Mouse (Mus musculus) hindbrain, postnatal 0 days (tissue): ENCODE measurements at regions not wholly inside any gene's neighbourhood (a gene's known extent, or its start where the extent isn't known, plus 50 kb on each side); places are given as distances from the start of the nearest gene placed in this dataset.

Experiments used
- ATAC-seq: fragments of 200-750 bp; cut with Nextera tagmentation; 2 replicates; pipeline ENCODE4 v1.8.0; 2017; ENCODE audit warnings: mild to moderate bottlenecking, moderate TSS enrichment, moderate library complexity
- DNase-seq: peaks from one replicate; pipeline ENCODE4 v3.0.0-alpha.2; 2015; ENCODE audit warnings: low spot score
- H3K27ac ChIP-seq: fragments of 300-500 bp; sonication (generic); 2 replicates; pipeline ENCODE4 v1.5.1; 2014; ENCODE audit warnings: mild to moderate bottlenecking
- H3K27me3 ChIP-seq: fragments of 300-500 bp; sonication (generic); 2 replicates; pipeline ENCODE4 v1.6.1; 2014; ENCODE audit warnings: low read length, mixed read lengths; ENCODE audit not compliant: insufficient read depth
- H3K36me3 ChIP-seq: fragments of 300-500 bp; sonication (generic); 2 replicates; pipeline ENCODE4 v1.6.1; 2014; ENCODE audit warnings: low read length, mixed read lengths; ENCODE audit not compliant: insufficient read depth
- H3K4me1 ChIP-seq: fragments of 300-500 bp; sonication (generic); 2 replicates; pipeline ENCODE4 v1.6.1; 2014; ENCODE audit warnings: antibody characterized with exemption, low read length, mixed read lengths; ENCODE audit not compliant: insufficient read depth
- H3K4me2 ChIP-seq: fragments of 300-500 bp; sonication (generic); 2 replicates; pipeline ENCODE4 v1.6.1; 2014; ENCODE audit warnings: low read depth, mild to moderate bottlenecking, low read length, moderate library complexity, mixed read lengths
- H3K4me3 ChIP-seq: fragments of 300-500 bp; sonication (generic); 2 replicates; pipeline ENCODE4 v1.5.1; 2014; ENCODE audit warnings: low read length
- H3K9ac ChIP-seq: fragments of 300-500 bp; sonication (generic); replicated peaks from 2 replicates; pipeline ENCODE4 v1.6.1; 2014; ENCODE audit warnings: mild to moderate bottlenecking, low read length, moderate library complexity, mixed read lengths
- H3K9me3 ChIP-seq: fragments of 300-500 bp; sonication (generic); 2 replicates; pipeline ENCODE4 v1.6.1; 2016; ENCODE audit warnings: low read length, mixed read lengths
- CTCF ChIP-seq: IDR thresholded peaks from 2 replicates; pipeline ENCODE4 v1.5.1; 2016; ENCODE audit warnings: antibody characterized with exemption, control low read depth, low read depth
- WGBS: fragments of 180-500 bp; shearing (Covaris S2); extraction: QIAGEN DNeasy Blood & Tissue Kit; methylation state at CpG from one replicate; pipeline ENCODE4 v1.1.7; 2014; 5-methylcytosine and 5-hydroxymethylcytosine counted together

GRCm38 (mm10) chr7:138679575-138679974 lies 166.3 kb upstream of the Ppp2r2d start:
- H3K9me3 ChIP-seq, result no peaks in the 10 kb centered on the region
- no peak overlapping the region for H3K9ac ChIP-seq
- H3K4me2 ChIP-seq, result no peak overlapping the region
- no peak for DNase-seq
- no peak overlapping the region for H3K4me3 ChIP-seq
- no peak for ATAC-seq
- no peaks in the 10 kb centered on the region for H3K36me3 ChIP-seq
- WGBS, result 78% methylated on average over 2 of the region's 2 CpGs
- no peaks in the 10 kb centered on the region for H3K27me3 ChIP-seq
- H3K27ac ChIP-seq, result no peak overlapping the region
- TF ChIP-seq CTCF, result no peak
- H3K4me1 ChIP-seq, result no peaks in the 10 kb centered on the region

DNA sequence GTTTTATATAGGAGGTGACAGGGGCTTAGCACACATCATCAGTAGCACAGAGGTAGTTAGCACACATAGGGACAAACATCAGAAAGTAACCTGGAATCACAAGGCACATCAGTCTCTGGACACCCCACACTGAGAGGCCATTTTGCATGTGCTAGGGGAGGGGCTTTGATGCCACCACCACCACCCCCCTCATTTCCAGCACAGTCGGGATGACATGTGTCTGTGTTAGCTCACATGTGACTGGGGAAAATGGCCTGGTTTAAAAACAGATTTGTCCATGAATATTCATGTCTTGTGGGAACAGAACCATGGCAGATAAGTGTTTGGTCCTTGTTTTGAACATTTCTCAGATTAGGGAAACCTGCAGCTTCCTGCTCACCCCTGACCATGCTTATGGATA lies 172.9 kb upstream of the Ppp2r2d start:
- H3K4me2 ChIP-seq, result no peak overlapping the region
- no peaks in the 10 kb centered on the region for H3K9me3 ChIP-seq
- H3K36me3 ChIP-seq, result no peaks in the 10 kb centered on the region
- DNase-seq (no peak), ATAC-seq (no peak)
- WGBS, result 15% methylated on average over 1 of the region's 1 CpGs
- H3K27me3 ChIP-seq, result no peaks in the 10 kb centered on the region
- no peak overlapping the region for H3K9ac ChIP-seq
- no peak for TF ChIP-seq CTCF
- H3K4me3 ChIP-seq, result no peak overlapping the region
- no peak overlapping the region for H3K27ac ChIP-seq
- no peaks in the 10 kb centered on the region; the same call in 1 of the 2 replicates for H3K4me1 ChIP-seq

GRCm38 (mm10) chr7:138668337-138668736 lies 177.5 kb upstream of the Ppp2r2d start:
- ATAC-seq (peak; percentile 53), DNase-seq (peak; percentile 43)
- H3K4me1 ChIP-seq, result no peaks in the 10 kb centered on the region; the same call in 1 of the 2 replicates
- no peaks in the 10 kb centered on the region for H3K27me3 ChIP-seq
- no peaks in the 10 kb centered on the region for H3K9me3 ChIP-seq
- no peak overlapping the region for H3K9ac ChIP-seq
- H3K36me3 ChIP-seq, result no peaks in the 10 kb centered on the region
- no peak overlapping the region for H3K4me2 ChIP-seq
- H3K27ac ChIP-seq, result no peak overlapping the region
- no peak overlapping the region for H3K4me3 ChIP-seq
- TF ChIP-seq CTCF, result no peak
- 25% methylated on average over 4 of the region's 4 CpGs for WGBS

DNA sequence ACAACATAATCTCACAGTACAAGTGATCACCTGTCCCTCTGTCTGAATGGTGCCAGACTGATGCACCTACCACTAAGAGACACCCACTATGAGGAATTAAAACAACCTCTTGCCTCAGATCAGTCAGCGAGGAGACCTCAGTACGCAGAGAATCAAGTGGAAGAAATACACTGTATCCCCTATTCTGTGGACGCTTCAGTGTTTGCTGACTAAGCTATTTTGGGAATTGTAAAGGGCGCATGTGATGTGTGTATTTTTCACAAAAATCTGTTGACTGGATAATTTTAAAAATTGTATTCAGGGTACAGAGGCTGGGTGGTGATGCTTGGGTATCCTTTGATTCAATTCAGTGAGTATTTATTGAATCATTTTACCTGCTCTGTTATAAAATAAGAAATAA lies 185.8 kb upstream of the Ppp2r2d start:
- H3K27ac ChIP-seq, result no peak overlapping the region
- no peaks in the 10 kb centered on the region for H3K27me3 ChIP-seq
- DNase-seq, result no peak
- H3K4me2 ChIP-seq, result no peak overlapping the region
- no peak for TF ChIP-seq CTCF
- H3K4me1 ChIP-seq, result no peaks in the 10 kb centered on the region; the same call in 1 of the 2 replicates
- WGBS, result 77% methylated on average over 4 of the region's 4 CpGs
- no peak for ATAC-seq
- H3K9me3 ChIP-seq, result no peaks in the 10 kb centered on the region
- H3K9ac ChIP-seq, result no peak overlapping the region
- no peak overlapping the region for H3K4me3 ChIP-seq
- no peaks in the 10 kb centered on the region for H3K36me3 ChIP-seq

GRCm38 (mm10) chr7:138657521-138657920 lies 188.4 kb upstream of the Ppp2r2d start:
- WGBS, result 62% methylated on average over 4 of the region's 4 CpGs
- no peak for DNase-seq
- no peak for TF ChIP-seq CTCF
- no peak for ATAC-seq
- H3K4me1 ChIP-seq, result no peaks in the 10 kb centered on the region; the same call in 1 of the 2 replicates
- no peaks in the 10 kb centered on the region for H3K9me3 ChIP-seq
- H3K36me3 ChIP-seq, result no peaks in the 10 kb centered on the region
- H3K9ac ChIP-seq, result no peak overlapping the region
- no peak overlapping the region for H3K4me2 ChIP-seq
- no peak overlapping the region for H3K27ac ChIP-seq
- H3K4me3 ChIP-seq, result no peak overlapping the region
- no peaks in the 10 kb centered on the region for H3K27me3 ChIP-seq

- 90% methylated on average over 2 of the region's 2 CpGs for whole genome bisulfite sequencing
Observed at GRCm38 (mm10) chr7:138657076-138657475, 188.8 kb upstream of the Ppp2r2d start.

DNA sequence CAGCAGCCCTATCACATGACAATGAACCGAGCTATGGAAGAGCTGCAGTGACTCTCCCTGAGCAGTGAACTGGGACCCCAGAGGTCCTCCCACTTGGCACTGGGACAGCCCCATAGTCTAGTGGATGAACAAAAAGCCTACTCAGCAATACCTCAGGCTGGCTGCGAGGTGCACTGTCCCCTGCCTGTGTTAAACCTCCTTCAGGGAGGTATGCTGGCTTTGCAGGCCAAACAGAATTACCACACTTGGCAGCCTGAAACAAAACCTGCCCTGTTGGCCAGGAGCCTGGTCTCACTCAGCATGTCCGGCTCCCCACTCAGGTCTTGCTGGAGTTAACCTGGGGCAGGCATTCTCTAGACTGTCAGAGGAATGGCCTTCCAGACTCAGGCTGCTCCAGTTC lies 189.9 kb upstream of the Ppp2r2d start:
- Histone ChIP-seq H3K4me1 (no peaks in the 10 kb centered on the region; the same call in 1 of the 2 replicates), H3K9ac (no peak overlapping the region), H3K4me2 (no peak overlapping the region), H3K27me3 (no peaks in the 10 kb centered on the region), H3K36me3 (no peaks in the 10 kb centered on the region), H3K9me3 (no peaks in the 10 kb centered on the region), H3K27ac (no peak overlapping the region), H3K4me3 (no peak overlapping the region)
- no peak for TF ChIP-seq CTCF
- ATAC-seq, result no peak; the same call in 1 of the 2 replicates
- peak; percentile 32 for DNase-seq
- WGBS, result 37% methylated on average over 3 of the region's 3 CpGs

More at GRCm38 (mm10) chr7:138657076-138657475, 188.8 kb upstream of the Ppp2r2d start:
- no peak for DNase-seq
- Histone ChIP-seq H3K4me3 (no peak overlapping the region), H3K9ac (no peak overlapping the region), H3K4me1 (no peaks in the 10 kb centered on the region; the same call in 1 of the 2 replicates), H3K4me2 (no peak overlapping the region), H3K36me3 (no peaks in the 10 kb centered on the region), H3K27me3 (no peaks in the 10 kb centered on the region), H3K27ac (no peak overlapping the region), H3K9me3 (no peaks in the 10 kb centered on the region)
- no peak for TF ChIP-seq CTCF
- no peak for ATAC-seq
